Mouse (Mus musculus) megakaryocyte, embryonic 14.5 days (primary cell): ENCODE results near the gene Map7d2.
"Not testable (repeated sequence)": the region's sequence is repeated elsewhere in the genome, so short reads cannot be mapped to it uniquely, and the experiment has no call there.

Experiments
- FLI1 ChIP-seq: IDR thresholded peaks from 2 replicates; pipeline ENCODE4 v1.6.1; 2012; ENCODE audit warnings: low read length, inconsistent platforms, mixed read lengths
- GATA1 ChIP-seq: IDR thresholded peaks from 3 replicates; pipeline ENCODE4 v1.6.1; 2012; ENCODE audit warnings: mixed read lengths, low read length, inconsistent platforms, borderline replicate concordance

DNA sequence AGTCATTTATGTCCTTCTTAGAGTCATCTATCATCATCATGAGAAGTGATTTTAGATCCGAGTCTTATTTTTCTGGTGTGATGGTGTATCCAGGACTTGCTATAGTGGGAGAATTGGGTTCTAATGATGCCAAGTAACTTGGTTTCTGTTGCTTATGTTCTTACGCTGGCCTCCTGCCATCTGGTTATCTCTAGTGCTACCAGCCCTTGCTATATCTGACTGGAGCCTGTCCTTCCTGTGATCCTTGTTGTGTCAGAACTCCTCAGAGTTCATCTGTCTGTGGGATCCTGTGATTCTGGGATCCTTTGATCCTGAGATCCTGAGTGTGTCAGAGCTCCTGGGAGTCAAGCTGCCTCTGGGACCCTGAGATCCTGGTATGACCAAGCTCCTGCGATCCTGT, 16.1 kb downstream of the Map7d2 start:
- TF ChIP-seq GATA1, FLI1: not testable (repeated sequence)
